Mouse (Mus musculus) bone marrow, adult 2 months (tissue): Measurements from ENCODE around the gene Hps1. TPM values are rescaled to one million over a fixed set of nuclear protein-coding genes. Genes with fewer than 3 reads are reported as not detected.
A peak's percentile ranks its signal among the peaks of the same experiment; 100 is the strongest.

Experiments
- H3K27ac ChIP-seq: fragments of 200-500 bp; 2 replicates; pipeline ENCODE4 v1.5.1; 2012; ENCODE audit warnings: low read depth, mild to moderate bottlenecking, control low read depth, inconsistent platforms, low read length; ENCODE audit not compliant: control insufficient read depth, poor library complexity, insufficient read depth
- H3K4me1 ChIP-seq: fragments of 200-500 bp; 2 replicates; pipeline ENCODE4 v1.6.1; 2011; ENCODE audit warnings: low read length; ENCODE audit not compliant: control insufficient read depth, insufficient read depth
- H3K4me3 ChIP-seq: fragments of 200-500 bp; replicated peaks from 2 replicates; pipeline ENCODE3; 2011; ENCODE audit warnings: mild to moderate bottlenecking, low read depth, low read length, control low read depth; ENCODE audit not compliant: control insufficient read depth
- CTCF ChIP-seq: fragments of 200-500 bp; IDR thresholded peaks from 2 replicates; pipeline ENCODE4 v1.5.1; 2011; ENCODE audit warnings: low read length, control low read depth; ENCODE audit not compliant: control insufficient read depth, insufficient read depth
- POLR2A ChIP-seq: fragments of 200-500 bp; IDR thresholded peaks from 2 replicates; pipeline ENCODE4 v1.6.1; 2011; ENCODE audit warnings: low read depth, mild to moderate bottlenecking, control low read depth, low read length, borderline replicate concordance; ENCODE audit not compliant: control insufficient read depth
- WGBS: fragments of 180-500 bp; shearing (Covaris S2); methylation state at CpG from one replicate; pipeline ENCODE4 v1.1.7; 2018; 5-methylcytosine and 5-hydroxymethylcytosine counted together
- polyA plus RNA-seq: library from polyadenylated mRNA; stranded (reverse); fragments of >200 nt; gene quantifications from 2 replicates; pipeline ENCODE4 v1.2.4, GENCODE M21; 2011; ENCODE audit warnings: low replicate concordance; ENCODE audit not compliant: missing spikeins, insufficient read depth, insufficient read length

Hps1 gene
- polyA plus RNA-seq: 5.1 and 16.1 TPM in 2 replicates

- Histone ChIP-seq H3K4me1 (no peaks in the 10 kb centered on the region), H3K4me3 (peak within 1 kb of the TSS; percentile 91), H3K27ac (peak within 1 kb of the TSS; percentile 90)
- WGBS: under 1% methylated on average over 43 of the region's 43 CpGs
- TF ChIP-seq CTCF: peak; percentile 39; the same call in 1 of the 2 replicates
- peak; percentile 78; the same call in 1 of the 2 replicates for TF ChIP-seq POLR2A
Observed at GRCm38 (mm10) chr19:42779531-42780155, at the start of gene Hps1. TSS of gene Hps1 (minus strand) at chr19:42779978.

GRCm38 (mm10) chr19:42829196-42829595 is 49.4 kb upstream of the Hps1 start:
- TF ChIP-seq POLR2A (no peak), CTCF (no peak)
- WGBS: 12% methylated on average over 4 of the region's 4 CpGs
- Histone ChIP-seq H3K27ac (no peak overlapping the region), H3K4me3 (no peak overlapping the region), H3K4me1 (no peaks in the 10 kb centered on the region; the same call in 1 of the 2 replicates)

- no peak for TF ChIP-seq CTCF
- TF ChIP-seq POLR2A: no peak
- Histone ChIP-seq H3K4me3 (no peak overlapping the region), H3K27ac (no peak overlapping the region), H3K4me1 (no peaks in the 10 kb centered on the region; the same call in 1 of the 2 replicates)
- WGBS: 85% methylated on average over 3 of the region's 3 CpGs
Observed at GRCm38 (mm10) chr19:42827843-42828242, 48.1 kb upstream of the Hps1 start.

- no peak overlapping the region for H3K4me3 ChIP-seq
- 36% methylated on average over 5 of the region's 5 CpGs for WGBS
- H3K4me1 ChIP-seq: no peaks in the 10 kb centered on the region
- no peak overlapping the region for H3K27ac ChIP-seq
- TF ChIP-seq CTCF: no peak
- TF ChIP-seq POLR2A: no peak
Observed at GRCm38 (mm10) chr19:42820109-42820508, 40.3 kb upstream of the Hps1 start.

GRCm38 (mm10) chr19:42817761-42818160 is 38.0 kb upstream of the Hps1 start:
- WGBS: 63% methylated on average over 2 of the region's 2 CpGs
- H3K27ac ChIP-seq: no peak overlapping the region
- TF ChIP-seq POLR2A (no peak), CTCF (no peak)
- no peak overlapping the region for H3K4me3 ChIP-seq
- H3K4me1 ChIP-seq: peaks cover 4% of the 10 kb centered on the region; the same call in 1 of the 2 replicates

GRCm38 (mm10) chr19:42816261-42816660 is 36.5 kb upstream of the Hps1 start:
- Histone ChIP-seq H3K27ac (no peak overlapping the region), H3K4me3 (no peak overlapping the region), H3K4me1 (peaks cover 4% of the 10 kb centered on the region; the same call in 1 of the 2 replicates)
- WGBS: 84% methylated on average over 2 of the region's 2 CpGs
- no peak for TF ChIP-seq CTCF
- no peak for TF ChIP-seq POLR2A

- Histone ChIP-seq H3K27ac (no peak overlapping the region), H3K4me1 (peaks cover 4% of the 10 kb centered on the region; the same call in 1 of the 2 replicates), H3K4me3 (no peak overlapping the region)
- WGBS: 53% methylated on average over 5 of the region's 5 CpGs
- no peak for TF ChIP-seq CTCF
- no peak for TF ChIP-seq POLR2A
Observed at GRCm38 (mm10) chr19:42810140-42810539, 30.4 kb upstream of the Hps1 start.

- no peak overlapping the region for H3K4me3 ChIP-seq
- TF ChIP-seq POLR2A (no peak), CTCF (no peak)
- no peak overlapping the region for H3K27ac ChIP-seq
- WGBS: 84% methylated on average over 10 of the region's 10 CpGs
- peaks cover 4% of the 10 kb centered on the region; the same call in 1 of the 2 replicates for H3K4me1 ChIP-seq
Observed at GRCm38 (mm10) chr19:42809491-42809890, 29.7 kb upstream of the Hps1 start.
